In the genomic region with DNA sequence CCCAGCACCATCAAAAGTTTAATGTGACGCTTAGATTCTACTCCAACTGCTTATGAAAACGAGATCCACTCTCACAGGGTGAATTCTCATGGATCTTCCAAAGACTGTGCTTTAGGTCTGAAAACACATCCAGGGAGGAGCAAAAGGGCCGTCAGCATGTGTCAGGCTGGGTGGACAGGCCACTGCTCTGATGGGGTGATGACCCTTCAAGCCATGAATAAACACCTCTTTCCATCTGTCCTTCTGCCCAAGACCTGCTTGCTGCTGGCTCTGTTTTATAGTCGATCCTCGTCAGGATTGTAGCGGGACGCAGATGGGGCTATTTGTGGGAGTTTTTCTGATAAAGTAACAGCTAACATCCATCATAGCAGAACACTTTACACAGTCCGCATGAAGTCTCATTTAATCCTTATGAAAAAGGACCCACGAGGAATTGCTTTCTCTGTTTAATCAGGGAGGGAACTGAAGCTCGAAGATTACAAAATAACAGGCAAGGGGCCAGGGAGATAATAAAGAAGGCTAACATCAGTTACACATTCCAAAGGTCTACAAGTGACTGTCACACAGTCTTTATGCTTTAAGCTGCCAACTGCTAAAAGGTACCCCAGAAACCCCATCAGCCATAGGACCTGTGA, we compare ENCODE assay signal across 21 mouse cellular contexts. TPM values are rescaled to one million over a fixed set of nuclear protein-coding genes. Genes with fewer than 3 reads are reported as not detected.
A peak's percentile ranks its signal among the peaks of the same experiment; 100 is the strongest.
DNase-seq lines count a peak whose midpoint lies in the region; ATAC-seq and TF ChIP-seq lines count a peak whose summit lies in the region.
"Had no signal": no experiment of that assay in that cellular context is flagged by ENCODE, and none has a peak within 500 bp of the region (broad histone marks: within the 10 kb centered on the region; RNA-seq: fewer than 3 reads in every experiment).

No protein-coding gene starts in this region.

- peak overlapping the region; percentile 63 for H3K27ac ChIP-seq in heart, embryonic 13.5 days (replicated peaks)
- H3K27ac ChIP-seq in hindbrain, embryonic 16.5 days (ENCODE audit: low read depth, low read length), result peak overlapping the region; percentile 5; the same call in 1 of the 2 replicates
- H3K27ac ChIP-seq in hindbrain, embryonic 10.5 days, result no peak overlapping the region
- peak overlapping the region; percentile 70 for H3K27ac ChIP-seq in lung, embryonic 16.5 days (ENCODE audit: low read length)
- H3K27ac ChIP-seq in small intestine, adult 2 months (ENCODE audit: insufficient read depth, low read depth, low read length), result peak overlapping the region; percentile 31; the same call in 1 of the 2 replicates
- H3K27ac ChIP-seq: embryonic facial prominence, embryonic 15.5 days; heart, adult 2 months; stomach, postnatal 0 days had no signal

- H3K36me3 ChIP-seq in heart, embryonic 13.5 days, result peaks cover 68% of the 10 kb centered on the region
- H3K36me3 ChIP-seq in hindbrain, embryonic 16.5 days (ENCODE audit: control insufficient read depth, insufficient read depth, low read length), result peaks cover 14% of the 10 kb centered on the region
- H3K36me3 ChIP-seq in hindbrain, embryonic 10.5 days, result peaks cover 78% of the 10 kb centered on the region
- peaks cover 26% of the 10 kb centered on the region for H3K36me3 ChIP-seq in lung, embryonic 16.5 days (ENCODE audit: control insufficient read depth, insufficient read depth, low read length)
- H3K36me3 ChIP-seq in small intestine, adult 2 months (ENCODE audit: control insufficient read depth, insufficient read depth, low read length), result peaks cover 40% of the 10 kb centered on the region

- 45% methylated on average over 10 of the region's 10 CpGs for whole genome bisulfite sequencing in heart, embryonic 13.5 days
- WGBS in hindbrain, embryonic 16.5 days, result 51% methylated on average over 10 of the region's 10 CpGs
- 84% methylated on average over 10 of the region's 10 CpGs for WGBS in hindbrain, embryonic 10.5 days
- 41% methylated on average over 10 of the region's 10 CpGs for WGBS in lung, embryonic 16.5 days
- 38% methylated on average over 10 of the region's 10 CpGs for WGBS in small intestine, adult 2 months

- H3K4me1 ChIP-seq in heart, embryonic 13.5 days, result peaks cover 48% of the 10 kb centered on the region
- H3K4me1 ChIP-seq in hindbrain, embryonic 16.5 days (ENCODE audit: control insufficient read depth, insufficient read depth, low read depth, low read length), result peaks cover 22% of the 10 kb centered on the region
- 0 out of 2 replicates have a peak, but pooled peaks cover 4% of the 10 kb centered on the region for H3K4me1 ChIP-seq in hindbrain, embryonic 10.5 days (replicated peaks)
- H3K4me1 ChIP-seq in lung, embryonic 16.5 days (replicated peaks; ENCODE audit: control insufficient read depth, insufficient read depth, low read length), result peaks cover 30% of the 10 kb centered on the region
- peaks cover 17% of the 10 kb centered on the region for H3K4me1 ChIP-seq in small intestine, adult 2 months (ENCODE audit: control insufficient read depth, insufficient read depth, insufficient read length, low read length)

- H3K4me3 ChIP-seq in heart, embryonic 13.5 days, result no peak overlapping the region
- no peak overlapping the region for H3K4me3 ChIP-seq in hindbrain, embryonic 16.5 days (ENCODE audit: low read length)
- no peak overlapping the region for H3K4me3 ChIP-seq in hindbrain, embryonic 10.5 days
- no peak overlapping the region for H3K4me3 ChIP-seq in lung, embryonic 16.5 days (ENCODE audit: low read length)
- H3K4me3 ChIP-seq in small intestine, adult 2 months (ENCODE audit: low read depth, low read length), result no peak overlapping the region
- H3K4me3 ChIP-seq: embryonic facial prominence, embryonic 15.5 days; heart, adult 2 months had no signal

- H3K27me3 ChIP-seq in heart, embryonic 13.5 days (replicated peaks), result no peaks in the 10 kb centered on the region
- H3K27me3 ChIP-seq in hindbrain, embryonic 16.5 days (replicated peaks; ENCODE audit: control insufficient read depth, insufficient read depth, low read length), result no peaks in the 10 kb centered on the region
- no peaks in the 10 kb centered on the region for H3K27me3 ChIP-seq in hindbrain, embryonic 10.5 days (ENCODE audit: insufficient read depth, poor library complexity, severe bottlenecking)
- H3K27me3 ChIP-seq in lung, embryonic 16.5 days (ENCODE audit: control insufficient read depth, insufficient read depth, low read depth, low read length), result no peaks in the 10 kb centered on the region
- no peaks in the 10 kb centered on the region for H3K27me3 ChIP-seq in small intestine, adult 2 months (ENCODE audit: control insufficient read depth, insufficient read depth, low read length)
- H3K27me3 ChIP-seq: embryonic facial prominence, embryonic 15.5 days had no signal

- no peak for ATAC-seq in heart, embryonic 13.5 days (ENCODE audit: extremely low read depth, insufficient number of reproducible peaks, low FRiP score, low TSS enrichment)
- no peak for ATAC-seq in hindbrain, embryonic 16.5 days
- peak; percentile 75 for ATAC-seq in lung, embryonic 16.5 days (ENCODE audit: low read depth)
- ATAC-seq: midbrain, embryonic 16.5 days had no signal

- DNase-seq in heart, postnatal 4 days, result no peak
- no peak for DNase-seq in hindbrain, embryonic 10.5 days (ENCODE audit: low spot score)
- DNase-seq in lung, adult 18-20 months, result no peak
- DNase-seq: B cell, adult 2 months; cerebellum, adult 18-20 months; cerebellum, postnatal 25 days; embryo, embryonic 11 days; gastrocnemius, postnatal 14 days; heart, adult 2 months; kidney, adult 2 months; kidney, postnatal 10 days; layer of hippocampus, postnatal 36 days; right cerebral cortex, postnatal 4 days had no signal

- H3K9me3 ChIP-seq in heart, embryonic 13.5 days, result no peaks in the 10 kb centered on the region
- H3K9me3 ChIP-seq in hindbrain, embryonic 16.5 days (ENCODE audit: control insufficient read depth, low read length), result no peaks in the 10 kb centered on the region
- H3K9me3 ChIP-seq in hindbrain, embryonic 10.5 days, result no peaks in the 10 kb centered on the region
- H3K9me3 ChIP-seq in lung, embryonic 16.5 days (ENCODE audit: control insufficient read depth, low read length), result no peaks in the 10 kb centered on the region
- H3K9me3 ChIP-seq: embryonic facial prominence, embryonic 15.5 days had no signal

- no peak overlapping the region for H3K9ac ChIP-seq in heart, embryonic 13.5 days
- no peak overlapping the region for H3K9ac ChIP-seq in hindbrain, embryonic 16.5 days (ENCODE audit: low read depth, low read length)
- H3K9ac ChIP-seq in lung, embryonic 16.5 days (ENCODE audit: low read length), result no peak overlapping the region
- H3K9ac ChIP-seq: embryonic facial prominence, embryonic 15.5 days had no signal

- no peak overlapping the region; the same call in 1 of the 2 replicates for H3K4me2 ChIP-seq in heart, embryonic 13.5 days
- no peak overlapping the region for H3K4me2 ChIP-seq in hindbrain, embryonic 16.5 days (ENCODE audit: low read length)
- no peak overlapping the region for H3K4me2 ChIP-seq in lung, embryonic 16.5 days (ENCODE audit: low read depth, low read length)
- H3K4me2 ChIP-seq: embryonic facial prominence, embryonic 15.5 days had no signal

- no peak for TF ChIP-seq CTCF in small intestine, adult 2 months (IDR thresholded peaks at IDR 0.05; ENCODE audit: extremely low read depth, insufficient read length, insufficient replicate concordance, low read depth, low read length)

- no peak for TF ChIP-seq POLR2A in small intestine, adult 2 months (IDR thresholded peaks at IDR 0.05; ENCODE audit: low read depth, low read length)

RNA-seq across cellular contexts. Expression of a gene that starts 25.5 kb away (rescaled TPM):
- 0.60 and 0.86 TPM in 2 replicates for polyA plus RNA-seq in heart, embryonic 13.5 days (2015; fragmentation: Nextera tagmentation; extraction: Ambion mirVana)
- 1 to 10 TPM; 2.0 to 2.6 TPM for total RNA-seq in heart, postnatal 4 days (2021)
- 0.81 and 0.97 TPM in 2 replicates for polyA plus RNA-seq in hindbrain, embryonic 16.5 days (2015; fragmentation: Nextera tagmentation; extraction: Ambion mirVana)
- 0.33 and 0.40 TPM in 2 replicates for polyA plus RNA-seq in hindbrain, embryonic 10.5 days (2016; fragmentation: Nextera tagmentation; extraction: Ambion mirVana)
- polyA plus RNA-seq in lung, embryonic 16.5 days (2015; fragmentation: Nextera tagmentation; extraction: Ambion mirVana), result 1.4 and 1.5 TPM in 2 replicates
- polyA plus RNA-seq in small intestine, adult 2 months (2012; rRNA removed), result 0.19 and 0.27 TPM in 2 replicates
- polyA plus RNA-seq: thymus, postnatal 0 days had no signal

RNA-seq across cellular contexts. Expression of a gene that starts 39.9 kb away (rescaled TPM):
- polyA plus RNA-seq in heart, embryonic 13.5 days (2015; fragmentation: Nextera tagmentation; extraction: Ambion mirVana), result 20.4 and 31.4 TPM in 2 replicates
- 10 to 100 TPM; 58.0 to 58.6 TPM for total RNA-seq in heart, postnatal 4 days (2021)
- polyA plus RNA-seq in hindbrain, embryonic 16.5 days (2015; fragmentation: Nextera tagmentation; extraction: Ambion mirVana), result 10.3 and 14.2 TPM in 2 replicates
- polyA plus RNA-seq in hindbrain, embryonic 10.5 days (2016; fragmentation: Nextera tagmentation; extraction: Ambion mirVana), result 26.7 and 32.2 TPM in 2 replicates
- 9.4 and 9.8 TPM in 2 replicates for polyA plus RNA-seq in lung, embryonic 16.5 days (2015; fragmentation: Nextera tagmentation; extraction: Ambion mirVana)
- polyA plus RNA-seq in small intestine, adult 2 months (2012; rRNA removed), result 114 and 292 TPM in 2 replicates
